Mouse (Mus musculus) liver, adult (tissue): ENCODE measurements at regions not wholly inside any gene's neighbourhood (a gene's known extent, or its start where the extent isn't known, plus 50 kb on each side); places are given as distances from the start of the nearest gene placed in this dataset.

Experiments
- GATA4 ChIP-seq: IDR thresholded peaks from 2 replicates; pipeline ENCODE4 v1.6.1; 2014; ENCODE audit warnings: mild to moderate bottlenecking, low read length; ENCODE audit not compliant: insufficient replicate concordance

- TF ChIP-seq GATA4: no peak
Measured at GRCm38 (mm10) chr1:168676418-168677413, 244.6 kb upstream of the Pbx1 start.

- TF ChIP-seq GATA4: no peak
Measured at GRCm38 (mm10) chr1:168675741-168676140, 243.7 kb upstream of the Pbx1 start.

GRCm38 (mm10) chr1:168662755-168663284, 230.8 kb upstream of the Pbx1 start:
- no peak for TF ChIP-seq GATA4

- TF ChIP-seq GATA4: no peak
Measured at GRCm38 (mm10) chr1:168660956-168661355, 228.9 kb upstream of the Pbx1 start.

GRCm38 (mm10) chr1:168659578-168659977, 227.5 kb upstream of the Pbx1 start:
- no peak for TF ChIP-seq GATA4

- TF ChIP-seq GATA4: no peak
Measured at GRCm38 (mm10) chr1:168632837-168633236, 200.8 kb upstream of the Pbx1 start.

GRCm38 (mm10) chr1:168631979-168632378, 199.9 kb upstream of the Pbx1 start:
- TF ChIP-seq GATA4: no peak

GRCm38 (mm10) chr1:168600461-168601160, 168.5 kb upstream of the Pbx1 start:
- TF ChIP-seq GATA4: no peak

GRCm38 (mm10) chr1:168598191-168598667, 166.2 kb upstream of the Pbx1 start:
- TF ChIP-seq GATA4: no peak

- TF ChIP-seq GATA4: no peak
Measured at GRCm38 (mm10) chr1:168597495-168597894, 165.4 kb upstream of the Pbx1 start.

GRCm38 (mm10) chr1:168584137-168584536, 152.1 kb upstream of the Pbx1 start:
- no peak for TF ChIP-seq GATA4

- TF ChIP-seq GATA4: no peak
Measured at GRCm38 (mm10) chr1:168582434-168582833, 150.4 kb upstream of the Pbx1 start.

- no peak for TF ChIP-seq GATA4
Measured at GRCm38 (mm10) chr1:168569930-168570515, 138.0 kb upstream of the Pbx1 start.

- TF ChIP-seq GATA4: no peak
Measured at GRCm38 (mm10) chr1:168552394-168552793, 120.3 kb upstream of the Pbx1 start.

- no peak for TF ChIP-seq GATA4
Measured at GRCm38 (mm10) chr1:168549807-168550435, 117.9 kb upstream of the Pbx1 start.
